Mouse (Mus musculus): Measurements from ENCODE around the gene Garem2.

Garem2 gene

GRCm38 (mm10) chr5:30154474-30155394 is 49.8 kb downstream of the Garem2 start, which contains the start of the genes Hadha and Hadhb:
Gene Hadha, minus strand, starts transcription at chr5:30155162.
Gene Hadhb, plus strand, starts transcription at chr5:30155248.
- DNase-seq, result peak; percentile 93 to 96

GRCm38 (mm10) chr5:30155395-30155792 is 50.4 kb downstream of the Garem2 start:
- DNase-seq, result no peak

- DNase-seq, result peak in 1 of 2 experiments; percentile 30
Observed at GRCm38 (mm10) chr5:30155821-30156629, 51.1 kb downstream of the Garem2 start.

DNA sequence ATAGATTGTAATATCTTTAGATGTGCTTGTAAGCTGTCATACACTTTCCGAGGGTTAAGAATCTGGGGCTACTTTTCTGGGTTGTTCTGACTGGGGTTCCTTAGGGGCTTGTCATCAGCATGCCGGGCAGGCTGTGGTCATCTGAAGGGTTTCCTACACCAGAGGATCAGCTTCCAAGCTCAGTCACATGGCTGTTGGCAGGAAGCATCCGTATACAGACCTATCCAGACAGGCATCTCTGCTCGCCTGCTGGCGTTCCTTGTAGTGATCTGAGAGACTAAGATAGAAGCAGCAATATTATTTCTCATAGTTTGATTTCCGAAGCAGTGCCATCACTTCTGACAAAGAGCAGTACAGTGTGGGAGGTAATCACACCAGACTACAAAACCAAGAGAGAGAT is 54.6 kb downstream of the Garem2 start:
- DNase-seq, result no peak

DNA sequence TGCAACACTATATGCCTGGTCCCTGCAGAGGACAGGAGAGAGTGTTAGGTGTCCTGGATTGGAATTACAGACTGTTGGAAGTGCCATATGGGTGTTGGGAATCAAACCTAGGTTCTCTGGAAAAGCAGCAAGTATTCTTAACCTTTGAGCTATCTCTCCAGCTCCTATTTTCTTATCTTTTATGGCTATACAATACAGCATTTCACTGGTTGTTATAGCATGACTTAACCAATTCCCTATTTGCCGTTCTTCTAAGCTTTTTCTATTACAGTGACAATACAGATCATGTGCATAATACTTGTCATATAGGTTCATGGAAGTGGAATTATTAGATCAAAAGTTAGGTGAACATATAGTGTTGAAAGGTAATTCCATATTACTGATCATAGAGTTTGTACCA is 56.9 kb downstream of the Garem2 start:
- no peak for DNase-seq

DNA sequence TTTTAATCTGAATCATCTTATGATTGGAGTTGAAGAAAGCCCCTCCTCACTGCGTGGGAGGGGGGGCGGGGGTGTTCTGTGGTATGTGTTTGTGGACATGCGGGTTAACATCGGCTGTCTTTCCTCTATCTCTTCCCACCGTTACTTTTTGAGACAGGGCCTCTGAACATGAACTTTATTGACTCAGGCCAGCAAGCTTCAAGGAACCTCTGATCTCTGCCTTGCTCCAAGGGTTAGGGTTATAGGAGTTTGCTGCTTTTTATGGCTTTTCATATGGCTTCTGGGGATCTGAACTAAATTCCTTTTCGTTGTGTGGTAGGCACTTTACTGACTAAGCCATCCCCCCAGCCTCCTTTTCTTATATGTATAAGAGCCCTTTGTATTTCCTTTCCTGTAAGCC is 57.4 kb downstream of the Garem2 start:
- DNase-seq, result no peak

DNA sequence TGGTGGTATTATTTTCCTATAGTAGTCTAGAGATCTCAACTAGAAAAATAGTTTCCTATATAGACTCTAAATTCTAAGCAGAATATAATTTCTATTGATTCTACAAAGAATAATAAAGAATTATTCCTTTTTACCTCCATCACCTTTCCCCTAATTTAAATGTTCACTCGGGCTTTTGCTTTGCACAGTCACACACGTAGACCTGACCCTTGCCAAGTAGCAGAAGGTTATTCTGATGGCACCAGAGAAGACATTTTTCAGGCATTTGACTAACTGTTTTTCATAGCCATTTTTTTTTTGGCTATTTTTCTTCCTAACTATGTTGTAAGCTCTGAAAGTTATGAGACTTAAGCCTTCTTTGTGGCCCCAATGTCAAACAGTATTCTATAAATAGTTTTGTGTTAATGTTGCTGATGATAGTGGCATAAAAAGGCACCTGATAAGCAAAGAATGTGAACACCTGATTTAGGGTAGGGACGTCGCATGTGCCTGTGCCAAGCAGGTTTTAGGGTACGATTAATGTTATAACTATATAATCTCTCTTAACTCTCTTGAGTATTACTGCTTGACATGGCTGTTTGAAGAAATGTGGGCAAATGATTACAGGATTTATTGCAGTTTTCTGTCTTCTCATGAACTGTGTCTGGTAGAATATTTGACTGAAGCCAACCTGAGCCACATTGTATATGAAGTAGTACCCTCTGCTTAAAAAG is 60.4 kb downstream of the Garem2 start:
- no peak for DNase-seq

All from kidney, postnatal 36 days (tissue).